Mouse (Mus musculus) left cerebral cortex, adult 9 months (tissue): ENCODE measurements around the gene Rbm8a.
A peak's percentile ranks its signal among the peaks of the same experiment; 100 is the strongest.

ENCODE experiments used
- DNase-seq, 2 experiments: peaks; one replicate each; pipeline ENCODE4 v3.0.0; 2022; ENCODE audit warnings: low spot score in 2 of 2

The Rbm8a gene

DNA sequence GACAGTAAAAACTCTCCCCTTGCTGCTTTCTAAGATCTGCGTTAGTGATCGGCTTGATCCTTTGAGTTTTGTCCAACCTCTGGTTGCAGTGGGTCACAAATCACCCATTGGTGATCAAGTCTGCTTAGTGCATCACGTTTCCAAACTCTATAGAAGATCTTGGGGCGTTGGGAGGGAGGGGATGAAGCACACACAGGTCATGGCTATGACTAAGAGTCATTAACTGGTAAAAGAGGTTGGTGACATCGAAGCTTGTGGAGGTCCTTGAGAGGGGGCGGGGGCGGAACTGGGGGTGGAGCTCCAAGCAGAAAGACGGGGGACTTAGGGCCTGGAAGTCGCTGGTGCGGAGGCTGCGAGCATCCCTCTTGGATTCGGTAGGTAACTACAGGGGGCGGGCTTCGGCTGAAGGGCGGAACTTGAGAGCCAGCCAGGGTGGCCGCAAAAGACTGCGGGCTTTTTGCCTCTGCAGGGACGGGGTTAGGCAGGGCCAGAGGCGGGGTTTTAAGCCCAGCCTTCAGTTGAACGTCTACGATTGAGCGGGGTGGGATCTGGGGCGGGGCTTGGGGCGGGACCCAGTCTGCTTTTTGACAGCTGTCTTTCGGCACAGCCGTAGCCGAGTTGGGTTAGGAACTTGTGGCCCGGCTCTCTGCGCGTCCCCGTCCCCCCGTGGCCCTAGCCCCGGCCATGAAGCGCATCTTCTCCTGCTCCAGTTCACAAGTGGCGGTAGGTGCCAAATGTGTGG is 40.2 kb downstream of the Rbm8a start, which contains the start of gene Ankrd35:
Gene Ankrd35, plus strand, starts transcription at position 405 of the 742 bp plus-strand sequence.
- DNase-seq: peak; percentile 39 to 71

DNA sequence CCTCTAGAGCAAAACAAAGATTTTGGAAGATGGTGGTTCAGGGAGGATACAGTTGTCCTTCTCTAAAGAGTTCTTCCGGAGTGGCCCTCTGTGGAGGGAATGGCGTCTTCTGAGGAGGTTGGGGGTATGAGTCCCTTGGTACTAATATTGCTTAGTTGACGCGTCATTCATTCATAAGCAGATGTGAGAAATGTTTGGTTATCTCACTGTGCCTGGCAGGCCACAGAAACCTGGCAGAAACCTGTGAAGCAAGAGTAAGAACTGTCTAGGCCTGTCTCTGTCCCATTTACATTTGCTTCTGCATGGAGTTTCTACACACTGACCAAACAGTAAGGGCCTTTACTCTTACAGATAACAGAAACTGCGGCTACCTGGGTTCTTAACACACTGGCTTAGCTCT is 41.8 kb downstream of the Rbm8a start:
- DNase-seq: no peak

DNA sequence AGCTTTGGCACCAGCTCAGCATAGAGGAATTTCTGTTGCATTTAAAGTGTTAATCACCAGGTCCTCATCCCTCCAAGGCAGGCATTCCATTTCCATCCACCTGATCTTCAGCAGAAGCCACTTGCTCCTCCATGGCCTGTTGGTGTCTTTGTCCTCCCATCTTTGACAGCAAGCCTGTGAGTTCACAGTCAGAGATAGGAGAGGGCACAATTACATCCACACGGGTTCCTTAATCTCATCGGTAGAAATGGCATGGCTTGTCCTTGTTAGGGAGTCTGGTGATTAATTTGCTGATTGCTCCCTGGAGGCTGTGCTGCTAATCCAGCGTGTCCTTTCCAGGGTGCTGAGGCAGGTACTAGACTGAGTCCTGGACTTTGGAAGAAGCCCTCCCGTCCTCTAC is 43.8 kb downstream of the Rbm8a start:
- no peak for DNase-seq

DNA sequence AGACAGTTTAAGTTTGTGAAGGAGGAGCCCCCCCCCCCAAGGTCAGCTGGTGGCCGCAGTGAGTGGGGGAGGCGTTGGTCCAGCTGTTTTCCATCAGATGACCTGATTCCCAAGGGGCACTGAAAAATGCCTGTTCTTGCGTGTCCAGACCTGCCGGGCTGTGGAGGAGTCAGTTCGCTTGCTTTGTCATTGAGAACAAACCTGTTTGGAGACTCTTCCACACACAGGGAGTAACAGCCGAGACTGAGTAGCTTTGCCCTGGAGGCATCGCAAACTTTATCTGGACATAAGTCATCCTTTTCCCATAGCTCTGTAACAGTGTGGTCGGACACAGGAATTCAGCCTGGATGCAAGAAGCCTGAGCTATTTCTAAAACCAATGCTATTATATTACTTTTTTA is 44.7 kb downstream of the Rbm8a start:
- no peak for DNase-seq

DNA sequence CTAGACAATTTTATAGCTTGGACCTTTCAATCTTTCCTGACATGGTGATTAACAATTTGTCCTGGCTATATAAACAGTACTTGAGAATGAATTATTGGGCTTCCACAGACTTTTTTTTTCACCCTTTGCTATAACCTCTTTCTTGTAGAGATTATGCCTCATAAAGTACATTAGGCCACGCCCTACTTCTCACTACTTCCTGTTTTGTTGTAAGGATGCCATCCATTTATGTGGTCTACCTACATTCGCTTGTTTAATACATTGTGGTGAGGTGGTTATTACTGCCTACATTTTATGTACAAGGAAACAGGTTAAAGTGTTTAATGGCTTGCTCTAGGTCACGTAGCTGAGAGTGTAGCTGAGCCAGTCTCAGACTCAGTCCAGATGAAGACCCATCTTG is 45.4 kb downstream of the Rbm8a start:
- no peak for DNase-seq

DNA sequence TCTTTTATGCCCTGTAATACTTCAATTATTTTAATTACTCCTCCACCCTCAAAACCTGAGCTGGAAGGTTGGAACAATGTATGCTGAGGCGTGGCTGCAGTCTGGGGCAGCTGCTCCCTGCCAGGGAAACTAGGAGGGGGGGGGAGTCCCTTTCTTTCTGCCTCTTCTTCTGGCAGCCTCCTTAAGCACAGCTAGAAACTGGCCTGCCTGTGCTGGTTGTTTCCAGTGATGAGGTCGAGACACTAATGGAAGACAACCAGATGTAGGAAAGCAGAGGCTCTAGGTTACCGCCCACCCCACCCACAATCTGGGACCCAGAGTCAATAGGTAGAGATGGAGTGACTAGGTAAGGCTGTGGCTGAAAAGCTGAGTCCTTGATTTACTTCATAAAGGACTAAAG is 46.0 kb downstream of the Rbm8a start:
- no peak for DNase-seq

DNA sequence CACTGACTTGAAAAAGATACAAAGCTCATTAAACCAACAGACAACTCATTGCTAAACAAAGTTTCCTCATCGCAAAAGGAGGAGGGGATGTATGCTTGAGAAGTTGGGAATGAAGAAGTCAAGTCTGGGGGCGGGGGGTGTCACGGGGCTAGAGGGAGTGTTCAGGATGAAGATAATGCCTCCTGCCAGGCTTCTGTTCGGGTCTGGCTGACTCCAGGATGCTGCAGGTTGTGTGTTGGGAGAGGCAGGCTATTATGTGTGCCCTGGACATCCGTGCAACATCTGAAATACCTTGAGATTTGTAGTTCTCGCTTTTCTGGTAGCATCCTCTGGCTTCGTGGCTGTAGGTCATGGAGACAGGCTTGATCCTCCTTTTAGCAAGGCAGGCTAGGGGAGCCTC is 48.7 kb downstream of the Rbm8a start:
- no peak for DNase-seq

DNA sequence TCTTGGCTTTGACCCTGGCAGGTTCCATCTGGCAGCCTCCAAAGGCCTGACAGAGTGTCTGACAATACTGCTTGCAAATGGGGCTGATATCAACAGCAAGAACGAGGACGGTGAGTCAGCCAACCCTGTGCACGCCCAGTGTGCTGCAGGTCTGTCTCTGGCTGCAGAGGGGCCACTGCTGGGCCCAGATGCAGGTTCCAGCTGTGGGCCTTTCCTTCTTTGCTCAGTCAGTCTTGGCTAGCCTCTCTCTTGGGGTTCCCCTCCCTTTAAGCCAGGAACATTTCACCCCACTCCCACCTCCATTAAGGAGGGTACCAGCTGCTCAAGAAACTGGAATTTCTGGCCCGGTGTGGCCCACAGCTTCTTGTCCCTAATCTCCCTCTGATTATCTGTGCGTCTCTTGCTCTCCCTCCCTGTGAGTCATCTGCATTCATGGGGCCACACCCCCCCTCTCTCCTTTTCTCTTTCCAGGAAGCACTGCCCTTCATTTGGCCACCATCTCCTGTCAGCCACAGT is 49.5 kb downstream of the Rbm8a start:
- DNase-seq: no peak

DNA sequence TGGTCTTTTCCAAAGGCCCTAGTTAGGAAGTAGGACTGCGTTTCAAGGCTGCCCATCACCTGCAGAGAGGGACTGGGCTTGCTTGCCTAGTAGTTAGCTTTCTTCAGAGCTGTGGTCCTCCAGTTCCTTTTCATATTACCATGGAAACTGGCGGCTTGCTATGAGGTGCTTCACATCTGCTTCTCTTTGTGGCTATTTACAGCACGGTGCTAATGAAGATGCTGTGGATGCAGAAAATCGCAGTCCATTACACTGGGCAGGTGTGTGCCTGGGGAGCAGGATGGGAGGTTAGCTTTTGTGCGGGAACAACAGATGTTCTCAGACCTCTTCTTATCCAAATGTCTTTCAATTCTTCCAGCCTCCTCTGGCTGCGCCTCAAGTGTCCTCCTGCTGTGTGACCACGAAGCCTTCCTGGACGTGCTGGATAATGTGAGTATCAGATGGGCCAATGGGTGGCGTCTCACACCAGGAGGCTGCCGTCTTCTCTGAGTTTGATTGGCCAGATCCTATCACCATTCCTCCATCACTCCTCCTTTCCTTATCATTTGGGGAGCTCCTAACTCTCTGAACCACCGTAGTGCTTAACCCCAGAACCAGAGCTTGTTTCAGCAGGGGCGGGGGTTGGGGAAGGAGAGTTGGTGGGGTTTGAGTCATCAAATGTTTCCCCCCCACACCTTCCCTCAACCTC is 50.7 kb downstream of the Rbm8a start:
- no peak for DNase-seq
